Mouse (Mus musculus) frontal cortex, adult 2 months (tissue): ENCODE results near the gene Fam163a. TPM values are rescaled to one million over a fixed set of nuclear protein-coding genes. Genes with fewer than 3 reads are reported as not detected.

Experiments used
- DNase-seq, 2 experiments: peaks; one replicate each; pipeline ENCODE4 v3.0.0; 2022; ENCODE audit warnings: low spot score in 1 of 2; ENCODE audit errors: extremely low spot score in 1 of 2
- polyA plus RNA-seq: library from polyadenylated mRNA; depleted of rRNA; stranded (reverse); fragments of >200 nt; gene quantifications from 2 replicates; pipeline ENCODE4 v1.2.3, GENCODE M21; 2012

The Fam163a gene
- polyA plus RNA-seq, 1 experiment: 9.6 TPM

DNA sequence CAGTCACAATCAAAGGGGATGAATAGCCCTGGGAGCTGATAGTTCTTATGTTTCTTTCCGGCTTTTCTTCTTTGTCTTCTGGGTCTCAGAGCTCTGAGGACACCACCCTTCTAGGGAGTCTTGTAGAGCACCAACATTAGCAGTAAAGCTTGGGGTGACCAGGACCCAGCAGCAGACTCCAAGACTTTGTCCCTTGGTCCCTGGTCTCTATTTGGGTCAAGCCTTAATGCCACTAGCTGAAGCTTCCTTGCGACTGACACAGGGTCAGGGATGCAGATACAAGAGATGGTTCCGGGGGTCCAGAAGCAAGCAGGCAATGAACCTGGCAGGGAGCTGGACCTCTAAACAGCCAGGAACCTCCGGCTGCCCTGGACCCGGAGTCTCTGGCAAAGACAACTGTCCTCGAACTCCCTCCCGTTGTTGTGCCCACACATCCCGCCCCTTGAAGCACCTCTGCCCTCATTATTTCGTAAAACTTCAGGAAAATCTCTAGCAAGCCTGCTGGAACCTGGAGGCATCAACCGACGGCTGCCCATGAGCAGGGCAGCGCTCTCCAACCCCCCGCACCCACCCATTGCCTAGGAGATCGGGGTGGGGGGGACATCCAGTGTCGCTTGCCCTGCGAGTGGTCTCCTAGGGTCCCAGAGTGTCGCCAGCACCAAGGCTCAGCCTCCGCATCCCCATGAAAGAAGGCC, 718 bp downstream of the Fam163a start:
- DNase-seq: no peak

DNA sequence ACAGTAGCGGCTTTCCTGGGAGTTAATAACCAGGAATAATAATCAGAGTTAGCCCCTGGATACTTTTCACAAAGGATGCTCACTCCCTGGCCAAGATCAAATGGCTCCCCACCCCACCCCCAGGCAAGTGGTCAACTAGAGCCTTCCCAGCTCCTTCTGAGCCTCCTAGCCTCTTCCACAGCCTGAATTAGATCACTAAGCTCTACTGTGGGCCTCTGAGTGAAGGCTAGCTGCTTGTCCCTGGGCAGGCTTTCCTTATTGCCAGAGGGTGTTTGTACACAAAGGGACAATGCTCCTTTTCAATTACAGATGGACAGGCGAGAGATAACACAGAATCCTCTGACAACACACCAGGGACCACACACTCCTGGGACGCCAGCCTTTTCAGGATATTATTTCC, 2.2 kb downstream of the Fam163a start:
- no peak for DNase-seq

DNA sequence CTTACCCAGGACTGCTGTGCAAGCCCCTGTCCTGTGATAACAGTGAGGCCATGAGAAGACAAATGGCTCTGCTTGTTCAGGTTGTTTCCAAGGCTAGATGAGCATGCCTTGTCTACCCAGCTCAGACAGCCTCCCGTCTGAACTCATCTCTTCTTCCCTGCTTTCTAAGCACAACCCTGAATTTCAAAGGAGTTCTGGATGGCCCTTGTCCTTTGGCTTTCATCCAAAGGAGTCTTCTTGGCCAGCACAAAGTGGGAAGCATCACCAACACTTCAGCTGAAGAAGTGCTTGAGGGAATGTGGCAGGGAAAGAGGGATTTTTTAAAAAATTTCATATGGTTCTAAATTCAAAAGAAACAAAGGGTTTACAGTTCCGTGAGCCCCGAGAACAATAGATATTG, 3.8 kb downstream of the Fam163a start:
- DNase-seq: no peak

DNA sequence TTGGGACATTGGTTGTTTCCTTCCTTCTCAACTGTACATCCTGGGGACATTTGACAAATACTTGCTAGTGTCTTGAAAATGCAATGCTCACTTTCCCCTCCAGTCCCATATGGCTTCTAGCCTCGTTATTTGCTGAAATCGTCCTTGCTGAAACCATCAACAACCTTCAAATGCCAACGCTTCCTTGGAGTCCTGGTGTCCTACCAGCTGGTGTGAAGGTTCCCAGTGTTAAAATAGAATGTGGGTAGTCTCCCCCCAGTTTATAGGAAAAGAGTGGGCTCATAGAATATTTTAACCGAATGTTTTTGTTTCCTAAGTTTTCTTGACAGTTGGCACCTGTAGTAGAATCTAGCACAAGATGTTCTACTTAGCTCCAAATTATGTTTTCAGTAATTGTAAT, 7.2 kb downstream of the Fam163a start:
- DNase-seq: peak; percentile 18 to 28

DNA sequence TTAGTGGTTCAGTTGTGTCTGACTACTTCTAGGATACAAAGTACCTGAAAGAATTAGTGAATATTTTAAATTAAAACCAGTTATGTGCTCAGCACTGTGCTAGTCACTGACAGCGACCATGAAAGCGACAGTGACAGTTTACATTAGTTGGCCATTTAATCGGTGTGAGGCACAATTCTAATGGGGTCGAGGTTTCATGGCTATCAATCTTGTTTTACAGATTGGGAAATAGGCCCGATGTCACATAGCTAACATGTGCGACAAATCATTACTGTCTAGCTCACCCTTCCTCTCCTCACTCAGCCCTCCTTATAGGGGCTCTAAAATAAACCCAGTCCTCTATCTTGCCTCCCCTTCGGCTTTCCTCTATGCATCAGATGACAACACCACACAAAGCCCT, 11.5 kb downstream of the Fam163a start:
- no peak for DNase-seq

DNA sequence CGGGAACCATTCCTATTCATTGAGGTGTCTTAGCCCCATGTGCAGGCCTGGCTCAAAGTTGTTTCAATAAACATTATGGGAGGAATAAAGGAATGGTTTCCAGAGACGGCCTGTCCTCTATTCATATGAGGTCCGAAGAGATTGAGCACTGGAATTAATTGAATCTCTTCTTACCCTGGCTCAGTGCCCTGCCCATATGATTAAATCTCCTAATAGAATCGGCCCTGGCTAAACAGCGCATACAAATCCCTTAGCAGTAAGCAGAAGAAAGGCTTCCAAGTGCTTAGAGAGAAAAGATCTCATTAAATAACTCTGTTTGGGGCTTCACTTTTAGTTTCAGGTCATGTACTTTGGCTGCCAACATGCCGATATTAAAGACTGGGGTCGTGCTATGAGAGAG, 12.0 kb downstream of the Fam163a start:
- no peak for DNase-seq

DNA sequence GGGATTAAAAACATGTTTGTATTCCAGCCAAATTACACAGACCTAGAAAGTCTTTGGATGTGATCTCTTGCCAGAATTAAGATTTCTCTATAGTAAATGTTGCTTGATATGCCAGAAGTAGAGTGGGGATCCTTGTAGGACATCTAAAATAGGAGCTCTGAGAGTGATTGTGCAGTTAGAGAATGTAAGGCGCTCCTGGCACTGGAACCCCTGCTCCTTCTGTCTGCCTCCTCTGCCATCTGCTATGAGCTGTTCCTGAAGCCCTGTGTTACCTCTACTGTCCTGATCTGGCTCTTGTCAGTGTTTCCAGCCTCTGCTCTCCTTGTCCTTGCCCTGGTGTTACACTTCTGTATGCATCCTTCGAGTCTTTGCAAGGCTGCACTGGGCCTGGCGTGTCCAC, 18.2 kb downstream of the Fam163a start:
- DNase-seq: peak in 1 of 2 experiments; percentile 18

DNA sequence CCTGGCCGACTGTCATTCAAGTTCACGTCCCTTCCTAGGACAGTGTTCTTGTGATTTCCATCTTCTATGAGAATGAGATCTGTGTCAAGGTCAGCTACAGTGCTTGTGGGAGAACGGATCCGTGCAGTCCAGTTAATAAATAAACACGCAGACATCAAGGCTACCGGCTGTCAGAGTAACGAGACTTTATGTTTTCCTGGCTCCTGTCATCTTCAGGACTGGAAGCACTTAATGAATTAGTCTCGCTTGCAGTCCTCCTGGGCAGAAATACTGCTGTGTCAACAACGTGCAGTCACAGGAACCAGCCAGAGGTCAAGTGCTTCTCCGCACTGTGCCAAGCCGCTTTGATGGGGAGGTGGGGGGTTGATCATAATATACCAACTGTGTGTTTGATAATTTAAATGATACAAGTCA, 20.7 kb downstream of the Fam163a start:
- no peak for DNase-seq

DNA sequence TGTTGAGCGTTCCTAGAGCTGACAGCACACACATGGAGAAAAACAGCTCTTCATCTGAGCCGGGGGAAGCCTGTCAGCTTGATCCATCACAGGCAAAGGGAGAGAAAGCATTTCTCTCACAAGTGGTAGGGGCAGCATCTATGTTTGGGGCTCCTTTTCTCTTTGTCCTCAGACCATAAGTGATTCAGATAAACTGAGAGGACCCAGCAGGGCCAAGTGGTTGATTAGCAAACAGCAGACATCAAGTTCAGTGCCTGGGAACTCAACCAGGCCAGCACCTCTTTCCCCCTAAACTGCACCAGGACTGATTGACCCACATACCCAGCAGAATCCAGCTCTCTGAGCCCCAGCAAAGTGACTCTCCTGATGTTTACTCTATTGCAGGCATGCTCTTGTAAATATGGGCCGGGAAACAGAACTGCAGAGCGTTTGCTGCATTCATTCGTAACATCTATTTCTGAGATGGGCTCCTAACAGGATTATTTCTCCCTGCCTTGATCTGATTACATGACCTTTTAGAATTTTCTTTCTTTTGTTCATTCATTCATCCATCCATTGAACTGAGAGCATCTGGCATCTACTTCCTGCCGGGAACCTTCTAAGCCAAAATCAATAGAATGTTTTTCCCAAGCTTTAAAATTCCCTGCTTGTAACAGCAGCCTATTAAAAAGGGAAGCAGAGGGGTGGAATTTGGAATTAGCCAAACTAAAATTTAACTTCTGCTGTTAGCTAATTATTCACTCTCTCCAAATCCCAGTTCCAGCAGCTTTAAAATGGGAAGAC, 21.5 kb downstream of the Fam163a start:
- DNase-seq: peak in 1 of 2 experiments; percentile 19

DNA sequence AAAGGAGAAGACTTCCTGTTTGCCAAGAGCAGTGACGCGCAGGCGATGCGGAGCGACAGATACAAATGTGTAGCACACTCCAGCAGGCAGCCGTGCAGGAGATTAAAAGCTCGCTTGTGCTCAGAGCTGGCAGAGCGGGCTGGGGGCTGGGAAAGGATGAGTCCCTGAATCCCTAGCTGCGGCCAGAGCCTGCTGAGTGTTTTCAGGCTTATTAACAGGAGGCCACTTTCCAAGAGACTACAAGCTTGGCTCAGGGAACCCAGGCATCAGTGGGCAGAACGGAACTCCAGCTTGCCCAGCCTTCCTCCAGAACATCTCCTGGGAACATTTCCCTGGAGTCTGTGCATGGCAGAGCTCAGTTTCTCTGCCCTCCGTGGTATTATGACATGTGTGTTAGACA, 25.0 kb downstream of the Fam163a start:
- DNase-seq: peak in 1 of 2 experiments; percentile 33

DNA sequence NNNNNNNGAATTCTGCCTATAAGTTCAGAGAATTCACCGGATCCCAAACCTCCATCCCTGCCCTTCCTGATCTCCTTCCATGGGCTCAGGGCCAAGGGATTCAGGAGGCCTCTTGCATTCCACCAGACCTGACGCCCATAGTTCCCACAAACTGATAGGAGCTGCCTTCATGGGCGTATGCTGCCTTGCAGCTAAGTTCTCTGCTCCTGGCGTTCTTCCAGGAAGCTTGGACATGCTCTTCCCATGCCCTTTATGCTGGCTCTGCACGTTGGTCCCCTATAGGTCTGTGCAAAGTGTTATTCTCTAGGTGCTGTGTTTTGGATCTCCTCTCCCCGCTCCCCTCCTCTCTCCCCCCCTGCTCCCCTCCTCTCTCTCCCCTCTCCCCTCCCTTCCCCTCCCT, 36.1 kb downstream of the Fam163a start:
- no peak for DNase-seq

DNA sequence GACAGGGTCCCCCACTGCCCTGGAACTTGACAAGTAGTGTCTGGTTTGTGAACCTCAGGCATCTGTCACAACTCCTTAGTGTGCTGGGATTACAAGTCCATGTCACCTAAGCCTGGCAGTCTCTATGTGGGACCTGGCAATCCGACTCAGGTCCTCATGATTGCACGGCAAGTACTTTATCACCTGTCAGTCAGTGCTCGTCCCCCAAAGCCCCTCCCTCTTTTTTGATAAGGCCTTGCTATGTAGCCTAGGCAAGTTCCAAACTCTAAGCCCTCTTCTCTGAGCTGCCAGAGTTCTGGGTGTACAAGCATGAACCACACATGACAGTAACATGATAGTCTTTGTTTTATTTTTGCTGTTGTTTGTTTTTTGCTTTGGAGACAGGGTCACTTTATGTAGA, 88.1 kb downstream of the Fam163a start:
- no peak for DNase-seq

DNA sequence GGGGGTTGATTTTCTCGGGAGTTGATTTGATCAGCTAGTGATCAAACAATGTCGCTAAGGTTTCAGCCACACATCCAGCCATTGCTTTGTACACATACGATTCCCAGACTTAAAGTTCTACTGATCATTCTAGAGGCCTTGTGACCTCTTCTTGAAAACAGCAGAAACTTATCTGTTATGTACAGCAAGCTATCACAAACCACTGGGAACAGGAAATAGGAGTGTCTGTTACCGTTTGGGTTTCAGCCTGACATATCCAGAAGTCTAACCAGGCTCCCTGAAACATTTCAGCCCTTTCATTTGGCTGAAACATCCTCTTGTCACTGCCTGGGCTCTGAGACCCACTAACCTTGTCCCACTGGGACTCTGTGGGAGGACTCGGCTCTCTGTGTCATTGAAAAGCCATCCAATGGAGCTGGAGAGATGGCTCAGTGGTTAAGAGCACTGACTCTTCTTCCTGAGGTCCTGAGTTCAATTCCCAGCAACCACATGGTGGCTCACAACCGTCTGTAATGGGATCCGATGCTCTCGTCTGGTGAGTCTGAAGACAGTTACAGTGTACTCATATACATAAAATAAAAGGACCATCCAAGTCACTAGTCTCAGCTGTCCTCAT, 90.8 kb downstream of the Fam163a start:
- DNase-seq: no peak

DNA sequence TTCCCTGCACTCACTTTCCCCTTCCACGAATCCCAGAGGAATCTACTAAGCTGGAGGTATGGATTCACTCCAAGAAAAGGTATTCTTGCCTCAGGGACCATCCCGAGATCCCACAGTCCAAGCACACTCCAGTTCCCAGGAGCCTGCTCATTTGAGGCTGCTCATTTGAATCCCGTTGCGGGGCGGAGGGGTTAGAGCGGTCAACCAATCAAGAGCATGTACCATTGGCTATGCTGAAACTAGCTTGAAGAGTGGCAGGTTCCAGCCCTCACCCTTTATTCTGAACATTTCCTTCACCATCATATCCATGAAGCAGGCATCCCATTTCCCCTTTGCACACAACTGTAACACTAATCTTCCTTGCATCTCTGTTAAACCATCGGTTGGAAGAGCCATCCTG, 92.7 kb downstream of the Fam163a start:
- no peak for DNase-seq

DNA sequence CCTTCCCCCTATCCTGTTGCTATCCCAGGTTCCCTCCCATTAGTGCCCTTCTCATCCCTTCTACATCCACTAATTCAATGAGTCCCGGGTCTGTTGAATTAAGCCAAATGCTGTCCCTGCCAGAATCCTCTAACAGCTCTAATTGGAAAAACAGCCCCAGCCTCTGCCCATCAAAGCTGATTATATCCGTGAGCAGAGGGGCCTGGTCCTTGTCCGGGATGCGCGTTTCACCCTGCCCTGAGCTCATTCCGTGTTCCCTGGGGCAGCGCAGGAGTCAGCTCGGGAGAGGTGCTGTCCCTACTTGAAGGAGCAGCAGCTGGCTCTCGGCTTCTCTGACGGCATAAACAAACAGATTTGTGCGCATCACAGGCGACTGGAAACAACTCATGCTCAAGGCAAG, 93.1 kb downstream of the Fam163a start:
- DNase-seq: no peak

DNA sequence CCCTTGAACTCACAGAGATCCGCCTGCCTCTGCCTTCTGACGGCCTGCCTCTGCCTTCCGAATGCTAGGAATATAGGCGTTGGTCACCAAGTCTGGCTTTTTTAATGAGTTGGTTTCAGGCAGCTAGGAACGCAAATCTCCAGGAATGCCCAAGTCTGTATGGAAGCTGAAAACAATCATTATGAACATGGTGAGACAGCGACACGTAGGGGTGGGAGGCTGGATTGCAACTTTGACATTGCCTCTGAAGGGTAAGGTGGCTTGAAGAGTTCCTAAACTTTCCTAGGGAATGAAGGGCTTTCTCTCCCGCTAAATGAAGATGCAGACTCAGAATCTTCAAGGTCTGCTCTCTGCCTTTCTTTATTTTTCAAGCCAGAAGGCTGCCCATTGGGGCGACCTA, 93.7 kb downstream of the Fam163a start:
- no peak for DNase-seq

DNA sequence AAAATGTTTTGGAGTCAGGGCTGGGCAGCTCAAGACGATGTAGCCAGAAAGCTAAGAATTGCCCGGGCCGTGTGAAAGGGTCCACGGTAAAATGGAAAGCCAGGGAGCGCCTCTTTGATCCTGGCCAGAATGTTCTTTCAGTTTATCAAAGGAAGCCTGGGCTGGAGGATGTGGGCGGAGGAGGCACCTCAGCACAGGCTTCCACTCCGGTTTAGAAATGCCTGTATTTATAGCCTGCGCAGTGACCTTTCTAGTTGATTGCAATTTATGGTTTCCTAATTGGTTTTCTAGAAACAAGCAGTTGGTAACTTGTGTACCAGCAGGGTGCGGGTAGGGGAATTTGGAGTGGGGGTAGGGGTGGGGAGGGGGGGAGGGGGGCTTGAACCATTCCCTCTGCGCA, 96.4 kb downstream of the Fam163a start:
- no peak for DNase-seq

DNA sequence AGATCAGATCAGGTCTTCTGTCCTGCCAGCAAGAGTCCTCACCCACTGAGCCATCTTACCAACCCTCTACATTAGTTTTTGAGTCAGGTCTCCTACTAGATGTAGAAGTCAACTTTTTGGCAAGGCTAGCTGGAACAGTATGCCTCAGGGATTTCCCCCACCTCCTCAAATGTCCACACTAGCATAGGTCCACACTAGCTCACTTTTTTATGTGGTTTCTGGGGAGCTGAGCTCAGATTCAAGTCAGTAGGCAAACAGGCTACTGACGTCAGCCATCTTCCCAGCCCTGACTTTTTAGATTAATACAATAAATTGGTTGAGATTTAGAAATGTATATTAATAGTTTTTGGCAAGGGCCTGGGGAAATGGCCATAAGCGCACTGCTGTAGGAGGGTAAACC, 97.4 kb downstream of the Fam163a start:
- DNase-seq: no peak

DNA sequence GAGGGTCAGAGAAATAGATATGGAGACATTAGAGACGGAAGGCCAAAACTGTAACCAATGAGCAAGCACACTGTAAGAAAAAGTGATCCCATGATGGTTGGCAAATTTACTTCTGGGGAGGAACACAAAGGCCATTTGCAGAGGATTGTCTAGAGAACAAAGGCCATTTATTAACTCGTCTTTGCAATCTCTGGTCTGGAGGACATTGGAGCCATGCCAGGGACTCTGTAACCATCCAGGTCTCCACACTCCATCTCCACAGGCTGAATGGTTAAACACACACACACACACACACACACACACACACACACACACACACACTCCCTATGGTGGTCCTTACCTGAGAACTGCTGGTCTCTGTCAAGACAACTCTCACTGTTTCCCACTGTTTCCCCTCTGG, 99.4 kb downstream of the Fam163a start:
- no peak for DNase-seq

DNA sequence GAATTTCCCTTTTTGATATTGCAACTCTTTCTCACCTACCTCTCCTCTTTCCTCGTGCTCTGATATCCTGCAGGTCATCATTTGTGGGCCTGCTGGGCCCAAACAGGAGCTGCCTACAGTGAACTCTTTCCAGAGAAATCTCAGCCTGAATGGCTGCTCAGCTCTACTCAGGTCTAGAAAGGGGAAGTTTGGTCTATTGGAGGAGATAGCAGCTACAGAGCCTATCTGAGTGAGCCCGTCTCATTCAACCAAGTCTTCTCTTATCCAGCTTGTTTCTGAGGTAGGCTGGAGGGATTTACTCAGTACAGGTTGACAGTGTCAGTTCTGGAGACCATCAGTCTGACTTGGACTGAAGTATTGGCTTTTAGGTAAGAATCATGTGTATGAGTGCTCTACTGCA, 101.1 kb downstream of the Fam163a start:
- DNase-seq: no peak

DNA sequence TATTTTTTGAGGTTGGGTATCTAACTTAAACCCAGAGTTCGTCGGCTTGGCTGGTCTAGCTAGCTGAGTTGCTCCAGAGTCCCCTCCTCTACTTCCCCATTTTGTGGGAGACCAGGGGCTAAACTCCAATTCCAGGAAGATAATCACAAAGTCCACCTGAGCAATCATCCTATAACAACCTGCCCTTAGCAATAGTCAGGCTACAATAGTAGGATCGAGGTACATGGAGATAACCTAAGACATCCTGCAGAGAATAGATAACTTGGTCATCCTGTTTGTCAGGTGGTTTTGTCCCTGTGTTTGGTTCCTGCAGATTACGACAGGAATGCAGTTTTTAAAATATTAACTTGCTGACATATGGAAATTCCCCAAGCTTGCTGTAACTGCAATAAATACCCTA, 113.0 kb downstream of the Fam163a start:
- DNase-seq: no peak

DNA sequence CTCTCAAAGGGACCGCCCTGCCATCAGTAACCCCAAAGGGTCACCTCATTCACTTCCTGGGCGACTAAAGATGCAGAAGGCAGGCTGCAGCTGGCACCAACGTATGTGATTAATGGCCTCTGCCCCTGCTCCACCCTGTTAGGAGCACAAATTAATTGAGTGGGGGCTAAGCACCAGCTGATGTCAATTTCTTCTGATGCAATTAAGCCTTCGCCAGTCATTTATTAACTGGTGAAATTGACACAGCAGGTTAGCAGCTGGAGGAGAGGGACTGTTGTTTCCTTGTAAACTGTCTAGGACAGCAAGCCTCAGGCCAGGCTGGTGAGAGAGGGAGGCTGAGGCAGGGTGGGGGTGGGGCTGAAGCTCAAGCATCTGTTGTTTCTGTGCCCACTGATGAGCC, 114.8 kb downstream of the Fam163a start:
- no peak for DNase-seq
